Mouse (Mus musculus): ENCODE measurements around the gene Grtp1. TPM values are rescaled to one million over a fixed set of nuclear protein-coding genes. Genes with fewer than 3 reads are reported as not detected.

The Grtp1 gene
- polyA plus RNA-seq, 1 experiment, result 29.0 TPM

DNA sequence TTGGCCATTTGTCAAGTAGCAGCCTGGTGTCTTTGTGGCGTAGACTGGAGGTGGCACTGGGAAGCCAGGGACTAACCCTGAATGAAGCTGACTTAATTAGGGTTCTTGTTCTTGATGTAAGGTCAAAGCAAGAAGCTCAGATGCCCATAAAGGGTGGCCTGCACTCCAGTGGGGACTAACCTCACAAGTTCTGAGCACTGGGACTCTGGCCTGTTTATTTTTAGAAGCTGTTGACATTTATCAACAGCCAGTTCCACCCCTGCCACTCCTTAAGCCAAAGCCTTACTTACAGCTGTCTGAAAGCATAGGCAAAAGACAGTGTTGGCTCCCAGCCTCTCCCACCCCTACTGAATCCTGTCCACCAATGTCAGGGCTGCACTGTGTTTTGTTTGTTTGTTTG, 9.3 kb upstream of the Grtp1 start:
- Histone ChIP-seq H3K27ac (ENCODE audit: insufficient read depth, low read length) (peak overlapping the region; percentile 93), H3K4me3 (ENCODE audit: low read depth, low read length) (no peak overlapping the region), H3K9ac (ENCODE audit: low read depth, poor library complexity, severe bottlenecking) (no peak overlapping the region), H3K27me3 (ENCODE audit: control insufficient read depth, insufficient read depth, low read length, poor library complexity, severe bottlenecking) (no peaks in the 10 kb centered on the region), H3K36me3 (ENCODE audit: control insufficient read depth, insufficient read depth, low read length, poor library complexity, severe bottlenecking) (no peaks in the 10 kb centered on the region), H3K4me1 (ENCODE audit: control insufficient read depth, insufficient read depth, low read length) (peaks cover 17% of the 10 kb centered on the region), H3K9me3 (replicated peaks; ENCODE audit: control insufficient read depth, insufficient read depth, low read length, poor library complexity, severe bottlenecking) (no peaks in the 10 kb centered on the region)
- TF ChIP-seq EP300 (IDR thresholded peaks at IDR 0.05; ENCODE audit: insufficient read depth, low read depth, low read length) (no peak), POLR2A (IDR thresholded peaks at IDR 0.05; ENCODE audit: insufficient read depth, low read length) (no peak), CTCF (IDR thresholded peaks at IDR 0.05; ENCODE audit: low read depth, low read length) (no peak)

- Histone ChIP-seq H3K4me1 (ENCODE audit: control insufficient read depth, insufficient read depth, low read length) (peaks cover 22% of the 10 kb centered on the region), H3K36me3 (ENCODE audit: control insufficient read depth, insufficient read depth, low read length, poor library complexity, severe bottlenecking) (no peaks in the 10 kb centered on the region), H3K9me3 (replicated peaks; ENCODE audit: control insufficient read depth, insufficient read depth, low read length, poor library complexity, severe bottlenecking) (no peaks in the 10 kb centered on the region), H3K27me3 (ENCODE audit: control insufficient read depth, insufficient read depth, low read length, poor library complexity, severe bottlenecking) (no peaks in the 10 kb centered on the region), H3K27ac (ENCODE audit: insufficient read depth, low read length) (peak overlapping the region; percentile 93), H3K4me3 (ENCODE audit: low read depth, low read length) (no peak overlapping the region), H3K9ac (ENCODE audit: low read depth, poor library complexity, severe bottlenecking) (peak overlapping the region; percentile 12; the same call in 1 of the 2 replicates)
- TF ChIP-seq EP300 (IDR thresholded peaks at IDR 0.05; ENCODE audit: insufficient read depth, low read depth, low read length) (peak; percentile 100), CTCF (IDR thresholded peaks at IDR 0.05; ENCODE audit: low read depth, low read length) (peak; percentile 12), POLR2A (IDR thresholded peaks at IDR 0.05; ENCODE audit: insufficient read depth, low read length) (no peak)
Measured at GRCm38 (mm10) chr8:13208627-13209355, 8.4 kb upstream of the Grtp1 start.

GRCm38 (mm10) chr8:13206290-13206689, 5.9 kb upstream of the Grtp1 start:
- Histone ChIP-seq H3K4me1 (ENCODE audit: control insufficient read depth, insufficient read depth, low read length) (peaks cover 20% of the 10 kb centered on the region), H3K9me3 (replicated peaks; ENCODE audit: control insufficient read depth, insufficient read depth, low read length, poor library complexity, severe bottlenecking) (peaks cover 5% of the 10 kb centered on the region; the same call in 1 of the 2 replicates), H3K27ac (ENCODE audit: insufficient read depth, low read length) (peak overlapping the region; percentile 92), H3K36me3 (ENCODE audit: control insufficient read depth, insufficient read depth, low read length, poor library complexity, severe bottlenecking) (no peaks in the 10 kb centered on the region), H3K9ac (ENCODE audit: low read depth, poor library complexity, severe bottlenecking) (peak overlapping the region; percentile 12), H3K27me3 (ENCODE audit: control insufficient read depth, insufficient read depth, low read length, poor library complexity, severe bottlenecking) (no peaks in the 10 kb centered on the region), H3K4me3 (ENCODE audit: low read depth, low read length) (no peak overlapping the region)
- peak; percentile 76; the same call in 1 of the 2 replicates for TF ChIP-seq EP300 (IDR thresholded peaks at IDR 0.05; ENCODE audit: insufficient read depth, low read depth, low read length)
- no peak for TF ChIP-seq CTCF (IDR thresholded peaks at IDR 0.05; ENCODE audit: low read depth, low read length)
- TF ChIP-seq POLR2A (IDR thresholded peaks at IDR 0.05; ENCODE audit: insufficient read depth, low read length), result no peak

GRCm38 (mm10) chr8:13205311-13205710, 4.9 kb upstream of the Grtp1 start:
- Histone ChIP-seq H3K9me3 (replicated peaks; ENCODE audit: control insufficient read depth, insufficient read depth, low read length, poor library complexity, severe bottlenecking) (peaks cover 5% of the 10 kb centered on the region; the same call in 1 of the 2 replicates), H3K4me1 (ENCODE audit: control insufficient read depth, insufficient read depth, low read length) (peaks cover 17% of the 10 kb centered on the region)
- TF ChIP-seq POLR2A (IDR thresholded peaks at IDR 0.05; ENCODE audit: insufficient read depth, low read length), result no peak
- TF ChIP-seq EP300 (IDR thresholded peaks at IDR 0.05; ENCODE audit: insufficient read depth, low read depth, low read length), result no peak
- no peak for TF ChIP-seq CTCF (IDR thresholded peaks at IDR 0.05; ENCODE audit: low read depth, low read length)

GRCm38 (mm10) chr8:13204371-13205140, 4.1 kb upstream of the Grtp1 start:
- peaks cover 15% of the 10 kb centered on the region for H3K4me1 ChIP-seq (ENCODE audit: control insufficient read depth, insufficient read depth, low read length)
- H3K36me3 ChIP-seq (ENCODE audit: control insufficient read depth, insufficient read depth, low read length, poor library complexity, severe bottlenecking), result no peaks in the 10 kb centered on the region
- no peak overlapping the region for H3K4me3 ChIP-seq (ENCODE audit: low read depth, low read length)
- H3K9me3 ChIP-seq (replicated peaks; ENCODE audit: control insufficient read depth, insufficient read depth, low read length, poor library complexity, severe bottlenecking), result peaks cover 5% of the 10 kb centered on the region; the same call in 1 of the 2 replicates
- no peaks in the 10 kb centered on the region for H3K27me3 ChIP-seq (ENCODE audit: control insufficient read depth, insufficient read depth, low read length, poor library complexity, severe bottlenecking)
- no peak for TF ChIP-seq POLR2A (IDR thresholded peaks at IDR 0.05; ENCODE audit: insufficient read depth, low read length)
- TF ChIP-seq EP300 (IDR thresholded peaks at IDR 0.05; ENCODE audit: insufficient read depth, low read depth, low read length), result peak; percentile 41; the same call in 1 of the 2 replicates
- TF ChIP-seq CTCF (IDR thresholded peaks at IDR 0.05; ENCODE audit: low read depth, low read length), result no peak
- H3K27ac ChIP-seq (ENCODE audit: insufficient read depth, low read length), result peak overlapping the region; percentile 81
- peak overlapping the region; percentile 9 for H3K9ac ChIP-seq (ENCODE audit: low read depth, poor library complexity, severe bottlenecking)

More at GRCm38 (mm10) chr8:13205311-13205710, 4.9 kb upstream of the Grtp1 start:
- Histone ChIP-seq H3K27ac (ENCODE audit: insufficient read depth, low read length) (peak overlapping the region; percentile 81), H3K27me3 (ENCODE audit: control insufficient read depth, insufficient read depth, low read length, poor library complexity, severe bottlenecking) (no peaks in the 10 kb centered on the region), H3K9ac (ENCODE audit: low read depth, poor library complexity, severe bottlenecking) (peak overlapping the region; percentile 9), H3K4me3 (ENCODE audit: low read depth, low read length) (no peak overlapping the region), H3K36me3 (ENCODE audit: control insufficient read depth, insufficient read depth, low read length, poor library complexity, severe bottlenecking) (no peaks in the 10 kb centered on the region)

Measured in ES-Bruce4 (cell line).